Mouse (Mus musculus) frontal cortex, postnatal 25 days (tissue): ENCODE results near the gene Mettl3.

ENCODE experiments used
- DNase-seq, 2 experiments: peaks; one replicate each; pipeline ENCODE4 v3.0.0; 2022; ENCODE audit warnings: low spot score in 2 of 2

Mettl3 gene

GRCm38 (mm10) chr14:52284191-52284590 is 20.7 kb downstream of the Mettl3 start:
- DNase-seq = no peak

GRCm38 (mm10) chr14:52283629-52284028 is 21.3 kb downstream of the Mettl3 start:
- DNase-seq = no peak

- DNase-seq = no peak
These were observed 25.2 kb downstream of the Mettl3 start for GRCm38 (mm10) chr14:52279747-52280120.

- DNase-seq = peak; percentile 98 to 100
These were observed 25.8 kb downstream of the Mettl3 start, which contains the start of the genes Tox4 and Rab2b for GRCm38 (mm10) chr14:52278932-52279746. Tox4 (plus strand) TSS chr14:52279146. Rab2b (minus strand) TSS chr14:52279545.

- DNase-seq = no peak
These were observed 27.7 kb downstream of the Mettl3 start for GRCm38 (mm10) chr14:52277210-52277609.

- no peak for DNase-seq
These were observed 32.1 kb downstream of the Mettl3 start for GRCm38 (mm10) chr14:52272781-52273180.

- peak; percentile 96 to 98 for DNase-seq
These were observed 47.3 kb downstream of the Mettl3 start, which contains the start of gene Chd8 for GRCm38 (mm10) chr14:52257484-52258213. Chd8 (minus strand) TSS chr14:52257780.

- DNase-seq = no peak
These were observed 48.4 kb downstream of the Mettl3 start for GRCm38 (mm10) chr14:52256311-52257175.

- no peak for DNase-seq
These were observed 58.8 kb downstream of the Mettl3 start for GRCm38 (mm10) chr14:52246129-52246528.
